Mouse (Mus musculus): ENCODE measurements at regions not wholly inside any gene's neighbourhood (a gene's known extent, or its start where the extent isn't known, plus 50 kb on each side); places are given as distances from the start of the nearest gene placed in this dataset.
A peak's percentile ranks its signal among the peaks of the same experiment; 100 is the strongest.

- no peak for DNase-seq
These were observed 57.2 kb upstream of the Usp9x start for GRCm38 (mm10) chrX:13014051-13014450.

- no peak for DNase-seq
These were observed 58.2 kb upstream of the Usp9x start for GRCm38 (mm10) chrX:13013086-13013485.

GRCm38 (mm10) chrX:12990777-12991176 is 80.5 kb upstream of the Usp9x start:
- DNase-seq, result no peak

GRCm38 (mm10) chrX:12977676-12978075 is 93.6 kb upstream of the Usp9x start:
- no peak for DNase-seq

GRCm38 (mm10) chrX:12968979-12969746 is 102.1 kb upstream of the Usp9x start:
- DNase-seq, result no peak

- no peak for DNase-seq
These were observed 111.6 kb upstream of the Usp9x start for GRCm38 (mm10) chrX:12959467-12960314.

- DNase-seq, result no peak
These were observed 112.4 kb upstream of the Usp9x start for GRCm38 (mm10) chrX:12958873-12959272.

GRCm38 (mm10) chrX:12950928-12951660 is 120.2 kb upstream of the Usp9x start:
- DNase-seq, result peak; percentile 25

- DNase-seq, result no peak
These were observed 128.8 kb upstream of the Usp9x start for GRCm38 (mm10) chrX:12942451-12942850.

- peak; percentile 14 for DNase-seq
These were observed 134.7 kb upstream of the Usp9x start for GRCm38 (mm10) chrX:12936406-12937172.

GRCm38 (mm10) chrX:12933294-12933807 is 137.9 kb upstream of the Usp9x start:
- DNase-seq, result no peak

GRCm38 (mm10) chrX:12930242-12930641 is 141.1 kb upstream of the Usp9x start:
- DNase-seq, result no peak

- DNase-seq, result no peak
These were observed 143.3 kb upstream of the Usp9x start for GRCm38 (mm10) chrX:12927797-12928589.

- no peak for DNase-seq
These were observed 146.3 kb upstream of the Usp9x start for GRCm38 (mm10) chrX:12924705-12925644.

- DNase-seq, result no peak
These were observed 151.7 kb upstream of the Usp9x start for GRCm38 (mm10) chrX:12919576-12919975.

- no peak for DNase-seq
These were observed 154.2 kb upstream of the Usp9x start for GRCm38 (mm10) chrX:12917105-12917504.

GRCm38 (mm10) chrX:12916684-12917083 is 154.6 kb upstream of the Usp9x start:
- no peak for DNase-seq

GRCm38 (mm10) chrX:12900256-12900655 is 138.4 kb upstream of the Med14 start:
- DNase-seq, result no peak

- DNase-seq, result no peak
These were observed 129.6 kb upstream of the Med14 start for GRCm38 (mm10) chrX:12891468-12891867.

- DNase-seq, result no peak
These were observed 127.6 kb upstream of the Med14 start for GRCm38 (mm10) chrX:12889482-12889808.

Measured in right cerebral cortex, postnatal 14 days (tissue).